Mouse (Mus musculus) skeletal muscle tissue, adult 2 months (tissue): ENCODE measurements around the gene Cd207.

Experiments used
- DNase-seq: peaks from one replicate; pipeline ENCODE4 v3.0.0-alpha.2; 2012; ENCODE audit warnings: low read depth, low spot score

The Cd207 gene

DNA sequence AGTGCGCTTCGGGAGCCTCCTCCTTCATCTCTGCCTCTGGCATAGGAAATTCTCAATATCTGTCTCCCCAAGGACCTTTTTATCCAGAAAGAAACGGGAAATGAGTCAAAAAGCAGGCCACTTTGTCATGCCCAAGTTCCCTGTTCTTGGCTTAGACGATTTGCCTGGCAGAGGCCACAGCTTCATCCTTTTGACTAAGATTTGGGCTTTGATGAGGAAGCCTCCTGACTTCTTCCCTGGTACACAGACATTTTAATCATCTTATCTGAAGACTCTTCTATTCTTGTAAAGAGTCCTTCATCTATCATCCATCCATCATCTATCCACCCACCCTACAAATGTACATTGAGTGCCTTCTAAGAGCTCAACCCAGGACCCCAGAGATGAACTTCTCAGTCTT is at the start of gene Cd207:
Gene Cd207, minus strand, starts transcription at position 101 of the 400 bp plus-strand sequence.
- DNase-seq, result no peak

DNA sequence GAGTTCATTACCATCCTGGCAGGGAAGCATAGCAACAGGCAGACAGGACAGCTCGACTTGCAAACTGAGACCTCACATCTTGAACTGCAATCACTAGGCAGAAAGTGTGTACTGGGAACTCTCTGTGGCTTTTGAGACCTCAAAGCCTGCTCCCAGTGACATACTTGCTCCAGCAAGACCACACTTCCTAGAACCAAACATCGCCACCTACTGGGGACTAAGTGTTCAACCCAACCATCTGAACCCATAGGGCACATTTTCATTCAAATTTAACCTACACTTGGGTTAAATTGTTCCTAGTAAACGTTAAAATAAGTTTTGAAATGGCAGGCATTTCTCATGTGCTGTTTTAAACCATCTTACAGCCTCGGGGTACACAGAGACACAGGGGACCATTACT is 49.5 kb upstream of the Cd207 start:
- no peak for DNase-seq

DNA sequence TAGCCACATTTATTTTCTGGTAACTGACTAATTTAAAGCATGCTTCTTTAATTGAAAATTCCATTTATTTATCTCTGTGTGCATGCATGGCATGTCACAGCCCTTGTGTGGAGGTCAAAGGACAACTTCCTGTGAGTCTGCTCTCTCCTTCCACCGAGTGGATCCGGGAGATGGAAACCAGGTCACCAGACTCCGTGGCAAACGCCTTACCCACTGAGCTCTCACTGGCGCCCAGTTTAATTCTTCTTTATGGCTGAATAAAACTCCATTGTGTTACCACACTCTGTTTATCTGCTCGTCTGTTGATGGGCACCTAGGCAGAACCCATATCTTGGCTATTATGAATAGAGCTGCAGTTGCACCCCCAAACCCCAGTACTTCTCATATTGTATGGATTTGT is 44.9 kb upstream of the Cd207 start:
- DNase-seq, result no peak

DNA sequence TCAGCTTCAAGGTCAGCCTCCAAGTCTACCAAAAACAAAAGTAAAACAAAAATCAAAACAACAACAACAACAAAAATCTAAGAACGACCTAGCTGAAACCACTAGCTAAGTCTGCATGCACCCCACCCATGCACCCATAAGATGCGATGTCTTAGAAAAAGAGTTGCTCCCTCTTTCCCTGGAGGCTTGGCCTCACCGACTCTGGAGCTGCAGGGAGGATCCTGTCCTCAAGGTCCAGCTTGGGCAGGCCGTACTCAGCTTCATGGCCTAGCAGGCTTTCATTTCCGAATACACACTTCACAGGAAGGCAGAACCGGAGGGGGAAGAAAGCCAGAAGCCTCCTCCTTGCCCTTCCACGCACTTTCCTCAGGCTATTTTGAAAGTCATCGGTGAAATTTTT is 39.4 kb upstream of the Cd207 start:
- DNase-seq, result no peak

DNA sequence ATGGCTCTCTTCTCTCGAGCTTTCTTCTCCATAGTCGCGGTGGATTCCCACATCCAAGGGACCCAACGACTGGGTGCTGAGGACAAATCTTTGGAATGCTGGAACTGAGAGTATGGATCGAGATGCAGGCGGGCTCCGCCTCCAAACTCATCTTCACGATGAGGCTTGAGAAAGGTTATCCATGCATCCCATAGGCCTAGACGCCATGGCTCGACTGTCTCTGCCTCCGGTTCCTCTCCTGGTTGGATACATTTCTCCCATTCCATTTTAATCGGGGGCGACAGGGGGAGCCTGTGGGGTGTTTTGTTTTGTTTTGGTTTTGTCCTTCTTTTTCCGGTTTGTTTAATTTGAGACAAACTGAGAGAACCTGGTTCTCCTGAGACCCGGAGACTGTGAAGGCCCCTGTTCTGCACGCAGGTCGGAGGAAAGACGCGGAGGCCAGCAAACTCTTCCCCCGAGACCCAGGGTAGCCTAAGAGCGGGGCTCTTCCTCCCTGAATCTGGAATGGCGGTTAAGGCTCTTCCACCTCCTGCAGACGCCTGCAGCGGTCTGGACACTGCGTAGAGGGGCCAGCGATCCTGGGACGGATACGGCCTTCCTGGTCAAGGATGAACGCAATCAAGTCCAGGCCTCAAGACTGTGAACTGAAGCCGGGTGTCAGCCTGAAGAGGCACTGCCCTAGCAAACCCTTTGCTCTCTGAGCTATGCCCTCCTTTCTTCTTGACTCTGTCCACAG is 38.0 kb upstream of the Cd207 start:
- no peak for DNase-seq

GRCm38 (mm10) chr6:83714221-83715123 is 36.8 kb upstream of the Cd207 start:
- DNase-seq, result no peak

DNA sequence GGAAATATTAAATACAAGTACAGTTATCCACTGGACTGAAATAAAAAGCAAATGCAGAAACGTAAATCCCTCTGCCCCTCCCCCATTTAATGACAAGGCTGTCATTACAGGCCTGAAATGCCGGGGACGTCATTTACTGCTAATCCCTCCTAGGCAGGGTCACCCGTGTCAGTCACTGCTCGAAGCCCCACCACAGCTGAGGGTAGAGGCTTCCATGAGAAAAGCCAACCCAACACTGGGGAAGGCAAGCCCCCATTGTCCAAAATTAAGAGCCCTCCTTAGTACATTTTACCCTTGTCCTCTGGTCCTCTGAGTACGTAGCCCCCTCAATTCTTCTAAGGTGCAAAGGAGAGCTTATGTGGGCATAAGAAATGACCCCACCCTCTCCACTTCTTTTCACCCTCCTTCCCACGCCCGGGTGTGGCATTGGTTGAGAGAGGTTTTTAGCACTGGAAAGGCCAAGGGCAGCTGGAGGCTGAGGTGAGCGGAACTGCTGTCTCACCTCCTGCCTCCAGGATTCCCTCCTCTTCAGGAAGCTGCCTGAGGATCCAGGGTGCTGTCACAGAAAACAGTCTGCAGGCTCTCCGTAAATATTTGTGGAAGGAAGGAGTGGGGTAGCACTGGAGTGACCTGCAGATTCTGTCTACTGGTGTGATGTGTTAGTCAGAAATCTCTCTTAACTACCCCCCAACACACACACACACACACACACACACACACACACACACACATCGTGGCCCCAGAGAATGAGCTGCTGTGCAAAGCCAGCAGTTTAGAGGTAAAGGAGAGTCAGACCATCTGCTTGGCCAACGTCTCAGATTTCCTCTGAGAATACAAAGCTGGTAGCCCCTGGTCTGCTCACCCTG is 35.8 kb upstream of the Cd207 start:
- DNase-seq, result no peak

GRCm38 (mm10) chr6:83711725-83712475 is 34.2 kb upstream of the Cd207 start:
- no peak for DNase-seq

- peak; percentile 30 for DNase-seq
Measured at GRCm38 (mm10) chr6:83711067-83711675, 33.5 kb upstream of the Cd207 start, which contains the start of gene Vax2. Vax2 (plus strand) TSS chr6:83711264.

DNA sequence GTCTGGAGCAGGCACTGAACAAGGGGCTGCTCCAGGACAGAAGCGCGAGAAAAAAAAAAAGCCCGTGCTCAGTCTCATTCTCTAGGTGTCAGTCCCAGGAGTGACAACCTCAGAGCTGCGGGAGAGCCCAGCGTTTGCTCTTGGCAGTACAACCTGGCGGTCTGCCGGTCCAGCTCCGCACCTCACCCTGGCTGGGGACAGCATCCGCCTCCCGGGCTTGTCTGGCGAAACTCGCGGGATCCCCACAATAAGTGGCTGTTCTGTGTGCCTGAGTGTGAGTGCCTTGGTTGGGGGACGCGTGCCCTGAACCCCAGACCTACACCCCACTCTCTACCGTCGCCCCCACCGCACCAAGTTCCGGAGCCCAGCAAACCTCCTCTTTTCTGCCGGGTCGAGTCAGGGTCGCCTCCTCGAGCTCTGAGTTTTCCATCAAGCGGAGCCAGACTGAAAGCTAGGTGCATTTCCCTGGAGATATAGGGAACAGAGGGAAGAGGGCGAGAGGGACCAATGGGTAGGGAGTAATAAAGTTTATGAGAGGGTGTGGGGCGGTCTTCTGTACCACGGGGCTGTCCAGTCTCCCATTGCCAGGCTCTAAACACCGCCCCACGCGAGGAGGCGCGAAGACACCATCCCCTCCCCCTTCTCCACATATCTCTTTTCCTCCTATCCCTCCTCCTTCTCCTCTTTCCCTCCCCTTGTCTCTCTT is 32.9 kb upstream of the Cd207 start:
- no peak for DNase-seq

DNA sequence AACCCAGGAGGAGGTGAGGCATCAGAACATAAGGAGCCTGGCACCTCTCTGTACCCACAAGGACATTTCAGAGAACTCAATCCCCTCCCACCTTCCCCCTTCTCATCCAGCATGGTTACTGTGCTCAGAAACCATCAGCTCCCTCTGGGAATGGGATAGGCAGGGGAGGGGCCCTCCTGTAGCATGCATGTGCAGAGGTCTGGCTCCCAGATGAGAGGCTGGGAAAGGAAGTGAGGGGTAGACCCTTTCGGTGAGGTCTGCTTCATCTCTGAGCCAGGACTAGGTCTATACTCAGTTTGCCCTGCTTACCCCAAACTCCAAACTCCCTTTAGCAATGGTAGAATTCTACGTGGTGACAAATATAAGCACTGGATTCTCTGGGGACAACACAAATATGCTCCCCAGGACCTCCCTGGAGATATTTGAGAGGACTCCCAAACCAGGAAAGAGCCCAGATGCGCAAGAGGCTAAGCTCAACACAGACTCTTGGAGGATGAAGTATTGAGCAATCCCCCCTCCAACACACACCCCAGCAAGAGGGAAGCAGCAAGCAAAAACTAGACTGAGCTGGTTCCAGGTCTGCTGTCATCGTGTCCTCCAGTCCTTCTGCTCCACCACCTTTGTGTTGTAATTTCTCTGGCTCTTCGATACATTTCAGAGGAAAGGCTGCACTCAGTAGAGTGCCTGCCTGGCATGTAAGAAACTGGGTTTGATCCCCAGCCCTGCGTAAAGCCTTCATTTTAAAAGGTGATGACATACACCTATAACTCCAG is 30.3 kb upstream of the Cd207 start:
- DNase-seq, result no peak

GRCm38 (mm10) chr6:83704701-83705100 is 27.0 kb upstream of the Cd207 start:
- no peak for DNase-seq

GRCm38 (mm10) chr6:83704294-83704693 is 26.6 kb upstream of the Cd207 start:
- DNase-seq, result no peak

GRCm38 (mm10) chr6:83703722-83704078 is 26.0 kb upstream of the Cd207 start:
- no peak for DNase-seq

DNA sequence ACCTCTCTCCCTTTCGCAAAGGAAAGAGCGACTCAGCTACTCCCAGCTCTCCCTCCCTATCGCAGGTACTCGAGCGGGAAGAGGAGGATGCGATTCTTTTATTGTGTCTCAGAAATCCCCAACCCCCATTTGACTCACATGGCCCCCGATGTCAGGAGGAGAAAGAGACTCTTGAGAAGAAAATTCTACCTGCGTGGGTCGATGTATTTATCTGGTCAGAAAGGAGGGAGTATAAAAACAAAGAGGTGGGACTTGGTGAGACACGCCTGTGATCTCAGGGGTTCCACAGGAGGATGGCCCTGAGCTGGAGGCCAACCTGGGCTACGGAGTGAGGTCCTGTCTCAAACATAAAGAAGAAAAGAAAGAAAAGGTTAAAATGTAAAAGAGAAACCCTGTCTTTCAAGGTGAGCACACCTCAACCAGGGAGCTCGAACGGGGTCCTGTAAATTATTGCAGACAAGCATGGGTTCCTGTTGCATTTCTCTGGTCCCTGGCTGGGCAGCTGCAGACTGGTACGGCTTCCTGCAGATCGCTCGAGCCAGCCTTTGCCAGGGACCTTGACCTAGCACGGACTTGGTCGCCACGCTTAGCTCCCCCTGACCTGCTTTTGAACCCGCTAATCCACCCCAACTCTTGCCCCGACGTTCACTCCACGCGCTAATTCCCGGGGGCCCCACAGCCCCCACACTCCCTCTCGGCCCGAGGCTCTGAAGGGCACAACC is 25.5 kb upstream of the Cd207 start:
- no peak for DNase-seq

DNA sequence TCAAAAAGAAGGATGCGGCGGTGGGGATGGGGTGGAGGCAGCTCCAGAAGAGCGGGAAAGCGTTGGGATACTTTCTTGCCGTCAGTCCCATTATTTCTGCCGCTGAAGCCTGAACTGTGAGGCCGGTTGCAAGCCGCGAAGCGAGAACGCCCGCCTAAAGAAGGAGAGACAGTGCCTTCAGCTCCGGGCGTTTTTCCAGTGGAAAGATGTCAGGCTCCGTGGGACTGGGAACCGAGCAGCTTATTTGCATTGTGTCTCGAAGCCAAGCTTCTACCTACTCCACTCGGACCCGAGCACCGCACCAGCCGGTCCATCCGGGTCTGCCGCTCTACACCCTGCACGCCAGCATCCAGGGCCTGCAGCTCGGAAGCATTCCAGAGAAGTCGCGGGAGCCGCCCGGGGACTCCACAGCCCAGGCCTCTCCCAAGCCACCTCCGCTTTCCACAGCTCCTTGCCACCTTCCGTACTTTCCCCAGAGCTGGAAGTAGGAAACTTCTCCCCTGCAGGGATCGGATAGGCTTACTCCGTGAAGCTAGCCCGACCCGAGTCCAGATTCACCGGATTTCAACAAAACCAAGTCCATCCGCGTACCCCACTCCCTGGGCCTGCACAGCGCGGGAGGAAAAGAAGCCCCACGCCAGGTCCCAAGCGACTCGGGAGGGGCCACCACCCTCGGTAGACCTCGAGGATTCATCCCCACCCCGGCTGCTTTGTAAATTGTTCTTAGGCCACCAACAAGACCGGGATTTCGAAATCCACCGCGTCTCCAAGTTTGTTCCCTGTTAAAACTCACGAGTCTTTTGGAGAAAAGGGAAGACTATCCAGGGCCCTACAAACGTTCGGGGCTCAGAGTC is 24.7 kb upstream of the Cd207 start:
- DNase-seq, result no peak

DNA sequence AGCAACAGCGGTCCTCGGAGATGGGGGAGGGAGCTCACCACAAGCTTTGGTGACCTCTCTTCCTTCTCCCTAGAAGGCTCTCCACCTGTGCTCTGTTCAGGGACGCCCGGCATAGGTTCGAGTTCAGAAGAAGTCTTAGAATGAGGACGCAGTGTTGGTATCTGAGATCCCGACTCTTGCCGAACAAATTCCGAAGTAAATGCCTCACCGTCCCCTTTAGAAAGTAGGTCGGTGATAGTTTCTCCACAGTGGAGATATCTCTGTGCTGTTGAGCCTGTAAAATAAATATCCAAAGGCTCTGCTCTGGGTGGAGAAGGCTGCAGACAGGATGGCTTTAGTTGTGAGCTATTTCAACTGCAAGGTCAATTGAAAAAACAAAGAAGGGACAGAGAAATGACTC is 23.3 kb upstream of the Cd207 start:
- no peak for DNase-seq

DNA sequence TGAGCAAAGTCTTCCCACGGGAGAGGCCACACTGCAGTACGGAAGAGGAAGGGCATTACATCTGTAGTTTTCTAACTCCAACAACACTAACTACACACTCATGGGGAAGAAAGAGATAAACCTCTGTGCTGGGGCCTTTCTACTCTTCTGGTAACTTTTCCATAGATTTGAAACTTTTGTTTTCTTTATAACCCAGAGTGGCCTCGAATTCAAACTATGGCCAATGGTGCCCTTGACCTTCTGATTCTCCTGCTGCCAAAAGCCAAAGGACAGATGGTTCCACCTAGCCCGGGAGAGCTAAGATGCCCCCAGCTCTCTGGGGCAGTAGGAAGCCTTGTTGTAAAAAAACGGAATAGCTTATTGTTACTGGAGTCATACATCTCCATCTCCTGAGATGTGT is 22.3 kb upstream of the Cd207 start:
- DNase-seq, result no peak
